Mouse (Mus musculus) liver, adult 2 months (tissue): ENCODE data around the gene 4930522H14Rik. TPM values are rescaled to one million over a fixed set of nuclear protein-coding genes. Genes with fewer than 3 reads are reported as not detected.
A peak's percentile ranks its signal among the peaks of the same experiment; 100 is the strongest.

ENCODE experiments used
- DNase-seq: peaks from one replicate; pipeline ENCODE4 v3.0.0-alpha.2; 2011; ENCODE audit warnings: low read depth, low spot score; ENCODE audit errors: extremely low read depth
- H3K27ac ChIP-seq: fragments of 200-500 bp; replicated peaks from 2 replicates; pipeline ENCODE4 v1.5.1; 2012; ENCODE audit warnings: low read depth, mild to moderate bottlenecking, control low read depth, inconsistent platforms, low read length; ENCODE audit not compliant: insufficient read depth
- H3K27me3 ChIP-seq: fragments of 200-500 bp; 2 replicates; pipeline ENCODE4 v1.6.1; 2012; ENCODE audit warnings: mild to moderate bottlenecking, moderate library complexity, low read length, inconsistent platforms; ENCODE audit not compliant: control insufficient read depth, insufficient read depth
- H3K36me3 ChIP-seq: fragments of 200-500 bp; 2 replicates; pipeline ENCODE4 v1.6.1; 2012; ENCODE audit warnings: low read length, inconsistent platforms; ENCODE audit not compliant: control insufficient read depth, insufficient read depth
- H3K4me1 ChIP-seq: fragments of 200-500 bp; 2 replicates; pipeline ENCODE4 v1.6.1; 2011; ENCODE audit warnings: low read length; ENCODE audit not compliant: control insufficient read depth, insufficient read depth
- H3K4me3 ChIP-seq: fragments of 200-500 bp; 2 replicates; pipeline ENCODE4 v1.5.1; 2011; ENCODE audit warnings: low read depth, mild to moderate bottlenecking, control low read depth, low read length, moderate library complexity; ENCODE audit not compliant: insufficient read depth
- H3K79me2 ChIP-seq: fragments of 200-500 bp; 2 replicates; pipeline ENCODE4 v1.6.1; 2012; ENCODE audit warnings: inconsistent platforms, mild to moderate bottlenecking, low read length, moderate library complexity; ENCODE audit not compliant: control insufficient read depth, insufficient read depth
- H3K9ac ChIP-seq: fragments of 200-500 bp; 2 replicates; pipeline ENCODE4 v1.6.1; 2012; ENCODE audit warnings: low read depth, mild to moderate bottlenecking, control low read depth, inconsistent platforms, low read length
- CTCF ChIP-seq: fragments of 200-500 bp; IDR thresholded peaks from 2 replicates; pipeline ENCODE4 v1.5.1; 2011; ENCODE audit warnings: low read depth, low read length, control low read depth
- POLR2A ChIP-seq: fragments of 200-500 bp; IDR thresholded peaks from 2 replicates; pipeline ENCODE4 v1.6.1; 2011; ENCODE audit warnings: low read length, control low read depth; ENCODE audit not compliant: insufficient read depth; ENCODE audit errors: extremely low read depth
- WGBS: fragments of 180-500 bp; shearing (Covaris S2); methylation state at CpG from one replicate; pipeline ENCODE4 v1.1.7; 2018; 5-methylcytosine and 5-hydroxymethylcytosine counted together
- polyA plus RNA-seq: library from polyadenylated mRNA; depleted of rRNA; stranded (reverse); fragments of >200 nt; gene quantifications from 2 replicates; pipeline ENCODE4 v1.2.3, GENCODE M21; 2012
- total RNA-seq: library from RNA; depleted of rRNA; stranded (reverse); fragments of >200 nt; gene quantifications from 2 replicates; pipeline ENCODE4 v1.2.3, GENCODE M21; 2014

Gene 4930522H14Rik
- total and polyA plus RNA-seq, 2 experiments = not detected

- no peaks in the 10 kb centered on the region for H3K27me3 ChIP-seq
- no peak overlapping the region for H3K4me3 ChIP-seq
- H3K36me3 ChIP-seq = no peaks in the 10 kb centered on the region
- TF ChIP-seq POLR2A = no peak
- no peak for TF ChIP-seq CTCF
- no peaks in the 10 kb centered on the region; the same call in 1 of the 2 replicates for H3K4me1 ChIP-seq
- DNase-seq = peak; percentile 46
- H3K79me2 ChIP-seq = no peaks in the 10 kb centered on the region
- 29% methylated on average over 1 of the region's 1 CpGs for WGBS
- H3K9ac ChIP-seq = no peak overlapping the region
- H3K27ac ChIP-seq = no peak overlapping the region
These were observed 48.4 kb downstream of the 4930522H14Rik start for GRCm38 (mm10) chr4:109482701-109483100.

DNA sequence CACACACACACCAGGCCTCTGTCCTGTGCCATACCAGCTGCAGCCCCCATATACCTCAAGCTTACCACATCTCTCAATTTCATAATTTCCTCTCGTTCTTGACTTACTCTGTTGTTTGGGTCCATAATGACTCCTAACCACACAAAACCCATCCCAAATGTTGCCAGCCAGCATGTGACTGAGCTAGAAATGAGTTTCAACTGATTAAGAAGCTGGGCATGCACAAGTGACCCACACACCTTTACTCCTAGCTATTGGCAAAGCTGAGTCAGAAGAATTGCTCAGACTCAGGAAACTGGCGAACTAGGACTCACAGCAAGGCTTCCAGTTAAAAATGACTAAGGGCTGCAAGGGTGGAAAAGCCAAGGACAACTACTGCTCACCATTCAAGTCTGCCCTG lies 49.7 kb downstream of the 4930522H14Rik start:
- Histone ChIP-seq H3K4me3 (no peak overlapping the region), H3K27me3 (no peaks in the 10 kb centered on the region), H3K27ac (no peak overlapping the region), H3K4me1 (no peaks in the 10 kb centered on the region; the same call in 1 of the 2 replicates), H3K36me3 (no peaks in the 10 kb centered on the region), H3K79me2 (peaks cover under 1% of the 10 kb centered on the region; the same call in 1 of the 2 replicates), H3K9ac (no peak overlapping the region)
- no peak for TF ChIP-seq CTCF
- no peak for TF ChIP-seq POLR2A
- DNase-seq = no peak
- 76% methylated on average over 2 of the region's 2 CpGs for WGBS

DNA sequence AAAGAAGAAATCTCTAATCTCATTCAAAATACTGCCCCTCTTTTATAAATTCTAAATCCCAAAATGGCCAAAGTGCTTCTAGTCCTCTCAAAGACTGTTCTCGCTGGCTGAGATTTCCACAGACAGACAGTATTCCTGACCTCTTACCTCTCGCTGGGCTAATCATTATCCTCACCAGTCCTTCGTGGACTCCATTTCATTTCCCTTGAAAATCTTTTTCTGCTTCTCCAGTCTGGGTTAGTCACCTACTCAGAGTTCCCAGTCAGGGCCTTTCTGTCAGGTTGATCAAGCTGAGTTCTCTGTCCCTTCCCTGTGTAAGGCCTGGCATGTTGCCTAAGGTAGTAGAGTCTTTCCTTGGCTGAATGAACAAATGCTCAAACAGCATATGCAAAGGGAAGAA lies 53.6 kb downstream of the 4930522H14Rik start:
- H3K27ac ChIP-seq = no peak overlapping the region

GRCm38 (mm10) chr4:109476554-109477014 lies 54.5 kb downstream of the 4930522H14Rik start:
- Histone ChIP-seq H3K79me2 (peaks cover 19% of the 10 kb centered on the region; the same call in 1 of the 2 replicates), H3K27ac (peak overlapping the region; percentile 90), H3K9ac (peak overlapping the region; percentile 89), H3K4me1 (peaks cover 19% of the 10 kb centered on the region), H3K27me3 (no peaks in the 10 kb centered on the region), H3K36me3 (no peaks in the 10 kb centered on the region), H3K4me3 (peak overlapping the region; percentile 77)
- WGBS = under 1% methylated on average over 38 of the region's 39 CpGs
- TF ChIP-seq CTCF = peak; percentile 58
- TF ChIP-seq POLR2A = 0 out of 2 replicates have a peak, but pooled peaks have one; percentile 76
- peak; percentile 74 for DNase-seq

More for the DNA sequence above, 53.6 kb downstream of the 4930522H14Rik start:
- H3K36me3 ChIP-seq = no peaks in the 10 kb centered on the region
- no peaks in the 10 kb centered on the region for H3K27me3 ChIP-seq
- no peak overlapping the region for H3K4me3 ChIP-seq
- no peak for TF ChIP-seq POLR2A
- no peak for TF ChIP-seq CTCF
- DNase-seq = peak; percentile 56
- peaks cover 14% of the 10 kb centered on the region; the same call in 1 of the 2 replicates for H3K79me2 ChIP-seq
- 45% methylated on average over 3 of the region's 3 CpGs for WGBS
- H3K4me1 ChIP-seq = peaks cover 12% of the 10 kb centered on the region; the same call in 1 of the 2 replicates
- no peak overlapping the region for H3K9ac ChIP-seq

DNA sequence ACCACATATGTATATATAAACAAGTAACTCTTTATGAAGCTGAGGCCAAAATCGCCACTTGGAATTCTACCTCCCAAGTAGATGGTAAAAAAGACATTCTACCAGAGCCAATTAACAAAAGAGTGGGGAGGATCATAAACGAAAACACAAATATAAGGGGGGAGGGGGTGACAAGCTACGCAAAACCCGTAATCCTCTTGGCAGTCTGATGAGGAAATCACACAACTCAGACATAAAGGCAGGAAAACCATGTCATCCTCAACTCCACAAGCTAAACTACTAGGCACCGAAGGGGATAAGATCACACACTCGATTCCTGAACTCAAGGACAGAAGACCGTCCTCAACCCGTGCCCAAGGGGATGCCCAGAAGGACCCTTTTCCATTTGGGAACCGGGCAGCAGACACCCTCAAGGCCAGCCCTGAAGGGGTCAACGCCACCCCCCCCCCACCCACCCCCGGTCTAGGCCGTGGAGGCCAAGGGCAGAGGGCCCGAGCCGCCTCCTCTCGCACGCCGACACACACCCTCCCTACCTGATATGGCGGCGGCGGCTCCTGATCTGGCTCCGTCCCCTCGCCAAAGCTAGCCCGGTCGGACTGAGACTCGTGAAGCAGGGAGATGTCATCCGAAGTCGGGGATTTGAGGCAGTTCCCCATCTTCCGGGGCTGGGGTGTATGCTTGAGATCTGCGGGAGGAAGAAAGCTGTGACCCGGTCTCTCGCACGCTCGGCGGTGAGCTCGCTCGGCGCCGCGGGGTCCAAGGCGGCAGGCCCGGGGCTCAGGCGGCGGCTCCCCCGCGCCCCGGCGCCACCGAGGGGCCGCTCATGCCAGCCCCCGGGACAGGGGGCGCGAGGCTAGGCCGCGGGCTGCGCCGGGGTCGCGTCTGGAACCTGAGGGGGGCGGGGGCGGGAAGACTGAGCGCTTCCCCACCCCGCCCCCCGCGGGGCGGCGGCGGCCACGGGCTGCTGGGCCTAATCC lies 55.2 kb downstream of the 4930522H14Rik start:
- Histone ChIP-seq H3K4me1 (peaks cover 22% of the 10 kb centered on the region), H3K9ac (peak overlapping the region; percentile 89), H3K79me2 (peaks cover 22% of the 10 kb centered on the region; the same call in 1 of the 2 replicates), H3K27ac (peak overlapping the region; percentile 94), H3K27me3 (no peaks in the 10 kb centered on the region), H3K4me3 (peak overlapping the region; percentile 77), H3K36me3 (no peaks in the 10 kb centered on the region)
- TF ChIP-seq CTCF (no peak), POLR2A (no peak)
- DNase-seq = peak; percentile 57
- under 1% methylated on average over 64 of the region's 68 CpGs for WGBS
